Mouse (Mus musculus) stomach, postnatal 0 days (tissue): ENCODE data around the gene Limd2.

Source experiments
- CTCF ChIP-seq: IDR thresholded peaks from 2 replicates; pipeline ENCODE4 v1.5.1; 2016; ENCODE audit warnings: antibody characterized with exemption, low read depth, mild to moderate bottlenecking, moderate library complexity
- EP300 ChIP-seq: optimal IDR thresholded peaks from 2 replicates; pipeline ENCODE3; 2016; ENCODE audit warnings: antibody characterized with exemption

- TF ChIP-seq CTCF = no peak
- no peak for TF ChIP-seq EP300
Measured at GRCm38 (mm10) chr11:106194155-106194541, 33.5 kb upstream of the Limd2 start.
